Mouse (Mus musculus) lung, postnatal 0 days (tissue): ENCODE data around the gene Nod1.

ENCODE experiments used
- CTCF ChIP-seq: IDR thresholded peaks from 2 replicates; pipeline ENCODE4 v1.5.1; 2016; ENCODE audit warnings: antibody characterized with exemption, mild to moderate bottlenecking
- EP300 ChIP-seq: IDR thresholded peaks from 2 replicates; pipeline ENCODE4 v1.6.1; 2016; ENCODE audit warnings: antibody characterized with exemption, mild to moderate bottlenecking, control low read depth

DNA sequence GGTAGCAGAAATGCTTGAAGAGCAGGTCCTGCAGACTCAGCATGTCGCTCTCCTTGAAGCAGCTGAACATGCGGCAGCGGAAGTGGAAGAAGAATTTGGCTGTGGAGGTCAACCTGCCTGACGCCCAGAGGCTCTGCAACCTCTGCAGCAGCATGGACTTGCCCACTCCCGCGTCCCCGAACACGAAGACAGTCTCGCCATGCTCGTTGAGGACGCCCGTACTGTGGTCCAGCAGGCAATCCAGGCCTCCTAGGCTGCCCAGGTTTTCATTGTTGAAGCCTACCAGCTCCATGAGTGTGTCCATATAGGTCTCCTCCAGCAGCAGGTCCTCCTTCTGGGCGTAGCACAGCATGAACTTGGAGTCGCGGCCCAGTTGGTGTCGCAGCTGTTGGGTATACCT, 27.9 kb downstream of the Nod1 start:
- TF ChIP-seq EP300: no peak
- no peak for TF ChIP-seq CTCF
